Mouse (Mus musculus): ENCODE data around the gene Proca1. TPM values are rescaled to one million over a fixed set of nuclear protein-coding genes. Genes with fewer than 3 reads are reported as not detected.

The Proca1 gene
- 0.10 and 0.15 TPM in 2 replicates for total RNA-seq (2015)
- total RNA-seq (2017), result not detected in 2 replicates

DNA sequence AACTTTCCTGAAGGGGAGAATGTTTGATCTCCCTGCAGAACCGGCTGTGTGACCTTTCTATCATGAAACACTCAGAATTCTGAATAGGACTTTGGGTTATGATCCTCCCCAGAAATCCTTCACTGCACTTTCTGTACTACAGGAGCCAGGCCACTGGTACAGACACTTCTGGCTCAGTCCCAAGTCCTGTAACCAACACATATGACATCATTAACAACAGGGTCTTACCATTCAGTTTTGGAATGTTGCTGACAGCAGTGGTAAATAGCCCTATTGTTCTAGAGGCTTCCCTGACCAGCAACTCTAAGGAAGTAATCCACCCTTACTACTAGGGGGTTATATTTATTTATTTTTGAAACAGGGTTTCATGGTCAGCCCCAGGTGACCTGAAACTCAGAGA, at the start of gene Proca1:
Gene Proca1 (plus strand): TSS at position 280 of the 400 bp plus-strand sequence.
- ATAC-seq (replicated peaks; ENCODE audit: poor library complexity), result no peak

DNA sequence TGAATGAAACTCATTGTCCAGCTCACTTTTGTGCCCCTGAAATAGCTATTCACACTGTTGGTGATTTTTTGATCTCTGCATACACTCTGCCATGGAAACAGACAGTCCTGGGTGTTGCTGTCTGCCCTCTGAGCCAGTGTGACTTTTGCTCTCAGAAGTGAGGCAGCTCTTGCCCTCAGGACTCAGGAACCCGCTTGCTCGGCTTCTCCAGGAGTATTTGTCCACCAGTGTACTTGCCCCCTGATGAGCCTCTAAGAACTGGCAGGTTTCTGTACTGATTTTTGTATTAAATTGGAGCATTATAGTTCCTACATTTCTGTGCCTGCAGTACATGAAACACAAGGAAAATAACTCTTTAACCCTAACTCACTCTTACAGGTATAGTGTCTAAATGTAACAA, 49.7 kb upstream of the Proca1 start:
- no peak for ATAC-seq (replicated peaks; ENCODE audit: poor library complexity)

DNA sequence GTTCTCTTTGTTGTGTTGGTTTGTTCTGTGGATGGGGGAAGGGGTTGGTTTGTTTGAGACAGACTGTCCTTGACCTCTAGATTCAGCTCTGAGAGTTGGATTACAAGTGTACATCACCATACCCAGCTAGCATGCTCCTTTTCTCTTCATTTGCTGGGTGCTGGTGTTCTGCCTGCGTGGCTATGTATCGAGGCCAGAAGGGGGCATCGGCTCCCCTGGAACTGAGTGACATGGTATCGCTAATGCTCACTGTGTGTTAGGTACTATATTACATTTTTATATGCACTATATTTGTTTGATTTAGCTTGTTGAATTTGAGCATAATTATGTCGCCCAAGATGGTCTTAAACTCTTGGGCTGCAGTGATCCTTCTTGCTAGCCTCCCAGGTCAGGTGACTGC, 47.0 kb upstream of the Proca1 start:
- ATAC-seq (replicated peaks; ENCODE audit: poor library complexity), result no peak

DNA sequence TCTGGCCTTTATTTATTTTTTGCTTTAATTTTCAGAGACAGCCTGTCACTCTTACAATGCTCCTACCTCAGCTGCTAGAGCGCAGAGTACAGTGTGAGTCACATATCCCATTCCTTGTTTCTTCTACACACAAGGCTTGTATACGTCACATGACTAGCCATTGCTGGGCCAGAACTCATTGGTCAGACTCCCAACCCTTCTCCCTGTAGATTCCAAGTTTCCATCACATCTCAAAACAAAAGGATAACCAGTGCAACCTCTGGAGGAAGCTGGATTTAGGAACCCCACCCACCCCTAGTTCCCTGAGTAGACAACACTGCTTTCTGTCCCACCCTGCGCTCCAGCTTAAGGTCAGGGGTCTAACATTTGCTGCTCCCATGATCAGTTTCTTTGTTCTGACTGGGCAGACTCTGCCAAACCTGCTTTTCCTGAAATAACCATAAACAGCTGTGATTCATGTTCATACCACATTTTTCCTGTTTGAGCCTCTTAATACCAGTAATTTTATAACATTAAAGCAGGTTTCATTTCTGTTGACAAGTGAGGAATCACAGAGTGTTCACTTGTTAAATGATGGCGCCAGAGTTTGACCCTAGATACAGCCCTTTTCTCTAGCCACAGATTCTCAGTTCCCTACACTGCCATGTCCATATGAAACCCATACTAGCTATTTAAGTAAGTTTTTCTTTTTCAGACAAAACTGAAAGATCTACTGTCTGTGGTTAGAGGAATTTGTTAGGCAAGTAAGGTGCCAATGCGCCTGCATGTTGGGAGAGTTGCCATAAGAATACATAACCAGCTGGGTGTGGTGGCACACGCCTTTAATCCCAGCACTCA, 46.3 kb upstream of the Proca1 start:
- no peak for ATAC-seq (replicated peaks; ENCODE audit: poor library complexity)

DNA sequence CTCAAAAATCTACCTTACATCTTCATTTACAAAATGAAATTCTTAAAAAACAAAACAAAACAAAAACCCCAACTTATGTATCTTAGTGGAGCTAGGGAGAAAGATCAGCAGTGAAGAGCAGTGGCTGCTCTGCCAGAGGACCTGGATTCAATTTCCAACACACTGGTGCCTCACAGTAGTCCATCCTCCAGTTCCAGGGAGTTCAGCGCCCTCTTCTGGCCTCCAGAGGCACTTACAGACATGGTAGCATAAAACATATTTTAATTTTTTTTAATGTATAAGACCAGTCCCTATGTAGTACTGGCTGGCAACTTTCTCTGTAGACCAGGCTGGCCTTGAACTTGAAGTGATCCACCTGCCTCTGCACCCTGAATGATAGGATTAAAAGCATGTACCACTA, 42.0 kb upstream of the Proca1 start:
- ATAC-seq (replicated peaks; ENCODE audit: poor library complexity), result peak; percentile 86

DNA sequence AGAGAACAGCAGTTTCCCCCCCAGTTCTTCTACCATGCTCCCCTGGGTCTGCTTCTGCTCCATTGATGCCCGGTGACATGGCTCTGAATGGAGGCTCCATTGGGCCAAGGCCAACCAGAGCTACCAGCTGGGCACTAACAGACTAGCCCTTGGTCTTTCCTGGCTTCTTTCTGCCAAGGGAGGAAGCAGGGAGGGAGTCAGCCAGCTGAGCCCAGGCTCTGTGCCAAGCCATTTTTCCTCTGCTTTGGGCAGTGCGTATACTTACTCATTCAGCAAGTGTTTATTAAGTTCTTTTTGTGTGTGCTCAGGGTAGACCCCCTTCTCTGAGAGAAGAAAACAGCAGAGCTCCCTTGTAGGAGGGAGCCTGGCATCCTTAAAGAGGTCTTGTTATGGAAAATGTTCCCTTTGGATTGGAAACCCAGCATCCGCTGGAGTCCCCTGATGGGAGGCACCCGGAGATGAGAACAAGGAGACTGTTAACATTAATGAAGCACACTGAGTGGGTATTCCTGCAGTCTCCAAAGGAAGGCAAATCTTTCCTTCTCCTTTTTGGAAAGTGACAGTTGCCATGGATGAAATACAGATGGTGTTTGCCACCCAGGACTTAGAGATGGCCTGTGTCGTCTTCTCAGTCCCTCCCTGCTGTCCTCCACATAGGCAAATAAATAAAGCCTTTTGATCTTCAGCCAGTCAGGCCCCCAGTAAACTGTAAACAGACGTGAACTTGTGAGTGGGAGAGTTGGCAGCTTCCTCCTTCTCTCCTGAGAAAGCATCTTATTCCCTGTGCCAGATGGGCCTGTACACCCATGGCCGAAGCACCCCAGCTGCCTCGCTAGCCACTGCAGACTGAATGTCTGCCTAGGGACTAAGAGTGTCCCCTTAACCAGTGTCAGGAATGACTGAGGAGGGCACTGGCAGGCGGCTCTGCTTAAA, 40.6 kb upstream of the Proca1 start:
- ATAC-seq (replicated peaks; ENCODE audit: poor library complexity), result no peak

DNA sequence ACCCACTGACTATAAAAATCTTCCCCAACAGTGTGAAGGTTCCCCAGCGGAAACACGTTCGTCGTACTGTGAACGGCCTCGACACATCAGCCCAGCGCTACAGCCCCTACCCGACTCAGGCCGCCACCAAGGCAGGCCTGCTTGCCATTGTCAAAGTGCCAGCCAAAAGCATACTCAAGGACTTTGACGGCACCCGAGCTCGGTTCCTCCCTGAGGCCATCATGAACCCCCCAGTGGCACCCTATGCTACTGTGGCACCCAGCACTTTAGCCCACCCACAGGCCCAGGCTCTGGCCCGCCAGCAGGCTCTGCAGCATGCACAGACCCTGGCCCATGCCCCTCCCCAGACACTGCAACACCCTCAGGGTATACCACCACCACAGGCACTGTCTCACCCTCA, 39.4 kb upstream of the Proca1 start:
- no peak for ATAC-seq (replicated peaks; ENCODE audit: poor library complexity)

DNA sequence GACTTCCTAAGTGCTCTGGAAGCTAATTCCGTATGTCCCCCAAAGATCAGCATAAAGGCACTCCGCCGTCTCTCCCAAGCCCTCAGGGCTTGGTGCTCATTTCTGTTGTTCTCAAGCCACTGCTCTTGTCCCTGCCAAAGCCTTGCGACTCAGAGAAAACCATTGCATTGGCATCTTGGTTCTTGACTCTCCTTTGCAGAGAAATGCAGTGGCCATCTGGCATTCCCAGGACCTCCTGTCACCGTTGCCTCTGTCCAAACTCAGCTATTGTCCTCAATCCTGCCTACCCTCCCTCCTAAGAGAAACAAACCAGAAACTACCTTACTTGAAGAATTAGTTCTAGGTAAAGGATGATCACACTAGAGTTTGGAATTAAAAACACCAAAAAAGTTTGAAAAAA, 37.5 kb upstream of the Proca1 start:
- no peak for ATAC-seq (replicated peaks; ENCODE audit: poor library complexity)

DNA sequence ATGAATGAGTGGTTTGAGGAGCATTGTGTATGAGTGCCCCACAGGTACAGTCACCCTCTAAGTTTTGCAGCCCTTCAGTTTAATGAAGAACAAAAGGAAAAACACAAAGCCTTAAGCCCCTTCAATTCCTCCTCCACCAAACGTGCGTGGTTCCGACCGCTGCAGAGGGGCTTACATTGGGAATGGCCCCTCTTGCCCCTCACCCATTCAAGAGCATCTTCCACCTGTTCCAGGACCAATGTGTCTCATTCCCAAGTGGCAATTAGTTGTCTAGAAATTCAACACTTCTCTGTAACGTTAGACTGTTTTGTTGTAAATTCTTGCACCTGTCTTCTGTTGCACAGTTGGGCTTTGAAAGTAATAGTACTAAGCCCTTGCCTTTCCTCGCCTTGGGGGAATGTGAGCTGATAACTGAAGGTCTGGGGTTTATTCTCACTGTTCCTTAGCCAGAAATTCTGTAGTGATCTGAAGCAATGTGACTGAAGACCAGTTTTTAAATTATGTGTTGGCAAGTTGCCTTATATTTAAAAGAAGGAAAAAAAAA, 37.0 kb upstream of the Proca1 start:
- ATAC-seq (replicated peaks; ENCODE audit: poor library complexity), result no peak

DNA sequence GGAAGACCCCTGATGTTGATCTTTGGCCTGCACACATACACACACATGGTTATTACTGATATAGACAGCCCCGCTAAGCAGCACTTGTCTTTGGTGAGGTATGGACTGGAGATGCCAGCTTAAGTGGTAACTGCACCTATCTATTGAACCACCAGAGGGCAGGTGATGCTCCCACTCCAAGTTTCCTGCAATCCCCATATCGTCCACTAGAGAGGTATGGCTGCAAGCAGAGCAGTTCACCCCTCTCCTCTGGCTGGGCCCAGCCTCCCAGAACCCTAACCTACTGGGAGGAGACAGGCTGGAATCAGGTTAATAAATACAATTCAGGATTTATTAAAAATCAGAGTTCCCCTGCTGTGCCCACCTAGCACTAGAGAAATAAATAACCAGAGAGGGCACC, 34.1 kb upstream of the Proca1 start:
- ATAC-seq (replicated peaks; ENCODE audit: poor library complexity), result peak; percentile 99

DNA sequence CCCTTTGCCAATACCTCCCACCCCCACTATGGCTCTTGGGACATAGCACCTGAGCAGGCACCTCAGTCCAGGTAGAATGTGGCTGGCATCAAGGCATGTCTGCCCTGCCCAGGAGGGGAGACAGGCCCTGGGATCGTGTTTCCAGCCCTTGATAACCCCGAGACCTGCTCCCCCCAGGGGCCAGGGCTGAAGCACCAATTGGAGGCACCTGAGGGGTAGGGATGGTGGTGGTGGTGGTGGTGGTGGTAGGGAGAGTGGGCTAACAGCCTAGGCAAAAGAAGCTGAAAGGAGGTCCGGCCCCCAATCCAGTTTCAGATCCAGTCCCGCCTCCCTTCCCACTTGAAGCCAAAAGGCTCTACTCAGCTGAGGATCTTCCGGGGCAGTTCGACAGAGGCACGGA, 33.6 kb upstream of the Proca1 start:
- ATAC-seq (replicated peaks; ENCODE audit: poor library complexity), result no peak

DNA sequence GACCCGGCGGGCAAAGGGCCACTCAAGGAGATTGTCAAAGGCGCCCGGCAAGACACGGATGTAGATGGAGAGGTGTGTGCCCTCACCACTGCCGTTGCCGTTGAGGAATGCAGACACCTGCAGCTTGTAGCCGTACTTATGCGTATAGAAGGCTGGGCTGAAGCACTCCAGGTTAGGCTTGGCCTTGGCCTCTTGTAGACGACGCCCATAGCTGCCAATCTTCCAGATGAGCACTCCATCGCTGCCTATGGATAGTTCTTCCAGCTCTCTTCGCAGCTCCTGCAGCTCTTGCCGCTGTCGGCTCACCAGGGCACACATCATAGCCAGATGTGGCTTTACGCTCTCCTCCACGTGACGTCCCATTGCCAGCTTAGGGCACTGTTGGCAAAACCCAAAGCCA, 33.0 kb upstream of the Proca1 start:
- no peak for ATAC-seq (replicated peaks; ENCODE audit: poor library complexity)

DNA sequence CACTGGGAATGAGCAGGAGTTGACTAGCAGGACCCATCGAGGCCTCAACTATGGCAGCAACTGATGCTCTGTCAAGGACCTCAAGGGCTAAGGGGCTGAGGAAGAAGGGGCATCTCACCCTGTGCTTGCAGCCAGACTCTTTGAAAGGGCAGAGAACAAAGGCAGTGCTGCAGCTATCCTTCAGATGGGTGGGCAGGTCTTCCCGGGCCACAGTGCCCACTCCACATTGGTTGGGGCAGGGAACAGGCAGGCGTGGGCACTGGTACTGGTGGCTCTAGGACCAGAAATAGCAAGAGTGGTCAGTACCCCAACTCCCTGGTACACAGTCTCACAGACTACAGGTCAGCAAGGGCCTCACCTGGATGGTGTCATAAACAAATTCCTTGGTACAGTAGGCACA, 32.5 kb upstream of the Proca1 start:
- no peak for ATAC-seq (replicated peaks; ENCODE audit: poor library complexity)

DNA sequence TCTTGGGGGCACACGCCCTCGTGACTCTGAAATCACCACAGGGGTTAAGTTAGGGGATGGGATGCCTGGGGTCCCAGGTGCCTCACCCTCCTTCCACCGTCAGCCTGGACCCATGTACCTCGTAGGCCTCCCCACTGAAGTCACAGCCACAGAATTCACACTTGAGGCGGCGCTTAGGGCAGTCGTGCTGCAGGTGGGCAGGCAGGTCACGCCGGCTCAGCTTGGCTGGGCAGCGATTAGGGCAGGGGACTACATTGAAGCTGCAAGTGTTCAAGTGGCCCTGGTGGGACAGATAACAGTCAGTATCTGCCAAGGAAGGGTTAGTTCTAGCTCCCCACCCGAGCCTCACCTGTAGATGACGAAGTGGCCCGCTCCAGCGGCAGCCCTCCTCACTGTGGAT, 32.0 kb upstream of the Proca1 start:
- ATAC-seq (replicated peaks; ENCODE audit: poor library complexity), result no peak

DNA sequence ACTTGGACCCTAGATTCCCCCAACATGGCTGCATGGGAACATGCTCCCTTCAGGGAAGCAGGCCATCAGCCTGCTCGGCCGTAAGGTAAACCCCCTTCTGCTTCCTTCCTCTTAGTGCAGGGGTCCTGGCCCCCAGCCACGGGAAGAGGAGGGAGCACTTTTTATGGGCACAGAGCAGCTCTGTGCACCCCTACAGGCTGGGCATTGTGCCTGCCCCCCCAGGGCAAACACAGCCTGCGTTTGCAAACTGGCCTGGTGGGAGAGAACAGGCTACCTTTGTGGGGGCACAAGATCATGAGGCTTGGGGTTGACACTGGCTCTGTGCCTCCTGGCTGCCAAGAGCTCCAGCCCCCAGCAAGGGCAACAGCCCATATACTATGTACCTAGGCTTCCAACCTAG, 31.2 kb upstream of the Proca1 start:
- no peak for ATAC-seq (replicated peaks; ENCODE audit: poor library complexity)

DNA sequence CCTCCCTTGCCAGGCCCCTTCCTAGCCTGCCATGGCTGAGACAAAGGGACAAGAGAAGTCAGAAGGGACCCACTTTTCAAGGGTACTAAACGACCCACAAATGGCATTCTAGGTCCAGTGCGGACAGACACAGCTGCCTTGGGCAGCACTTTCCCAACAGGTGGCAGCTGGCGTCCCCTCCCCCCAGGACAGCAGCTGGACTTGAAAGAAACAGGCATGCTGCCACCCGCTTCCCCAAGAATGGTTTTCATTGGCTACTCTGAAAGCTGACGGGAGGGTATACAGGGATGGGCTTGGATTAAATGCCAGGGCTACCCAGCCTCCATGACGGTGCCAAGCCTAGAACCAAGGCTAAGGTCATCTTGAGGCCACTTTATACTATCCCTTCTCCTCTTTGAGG, 30.7 kb upstream of the Proca1 start:
- ATAC-seq (replicated peaks; ENCODE audit: poor library complexity), result no peak

DNA sequence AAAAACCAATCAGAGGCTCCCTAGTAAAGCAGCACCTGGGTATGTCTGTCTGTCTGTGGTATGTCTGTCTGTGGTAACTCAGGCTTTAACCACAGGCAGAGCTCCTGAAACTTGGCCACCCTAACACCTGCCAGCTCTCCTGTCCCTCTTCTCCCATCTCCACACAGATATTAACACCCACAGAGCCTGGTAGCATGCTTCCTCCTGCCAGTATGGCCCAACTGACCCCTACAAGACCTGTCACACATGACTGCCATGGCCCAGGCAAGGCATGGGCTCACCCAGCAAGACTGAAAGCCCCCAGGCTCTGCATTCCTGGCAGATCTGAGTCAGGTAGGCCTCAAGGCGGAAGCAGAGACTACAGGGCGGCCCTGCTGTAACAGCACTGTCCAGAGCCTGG, 30.1 kb upstream of the Proca1 start:
- no peak for ATAC-seq (replicated peaks; ENCODE audit: poor library complexity)

DNA sequence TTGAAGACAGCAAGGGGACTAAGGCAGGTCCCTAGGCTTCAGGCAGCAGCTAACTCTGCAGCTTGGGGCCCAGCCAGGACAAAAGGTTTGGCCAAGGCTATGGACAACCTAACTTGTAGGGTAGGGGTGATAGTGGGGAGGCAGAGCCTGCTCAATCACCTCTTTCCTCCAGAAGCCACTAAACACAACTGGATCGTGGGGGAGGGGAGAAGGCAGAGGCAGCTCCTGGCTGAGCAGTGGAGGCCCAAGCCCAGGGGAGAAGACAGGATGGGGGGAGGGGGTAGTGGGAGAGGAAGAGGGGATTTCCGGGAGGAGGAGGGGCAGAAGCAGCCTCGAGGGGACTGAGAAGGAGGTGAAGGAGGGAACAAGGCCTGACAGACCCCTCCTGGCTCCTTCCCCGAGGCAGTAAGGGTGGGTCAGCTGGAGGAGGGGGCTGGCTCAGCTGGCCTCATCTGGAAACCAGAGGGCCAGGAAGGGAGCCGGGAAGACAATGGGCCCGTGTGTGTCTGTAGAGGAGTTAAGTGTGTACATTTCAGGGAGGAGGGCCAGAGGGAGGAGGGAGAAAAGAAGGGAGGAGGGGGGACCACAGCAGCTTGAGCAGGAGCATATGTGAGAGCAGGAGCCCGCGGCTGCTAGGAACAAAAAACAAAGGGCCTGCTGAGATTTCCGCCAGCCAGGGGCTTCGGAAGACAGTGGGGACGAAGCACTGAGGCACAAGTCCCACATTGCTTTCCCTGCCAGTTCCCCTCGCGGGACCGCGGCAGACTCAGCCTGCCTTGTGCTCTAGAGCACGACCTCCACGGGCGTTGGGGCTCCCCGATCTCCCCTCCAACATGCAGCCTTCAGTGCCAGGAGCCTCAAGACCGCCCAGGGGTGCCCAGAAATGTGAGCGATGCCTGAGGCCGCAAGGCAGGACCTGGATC, 29.2 kb upstream of the Proca1 start:
- ATAC-seq (replicated peaks; ENCODE audit: poor library complexity), result no peak

DNA sequence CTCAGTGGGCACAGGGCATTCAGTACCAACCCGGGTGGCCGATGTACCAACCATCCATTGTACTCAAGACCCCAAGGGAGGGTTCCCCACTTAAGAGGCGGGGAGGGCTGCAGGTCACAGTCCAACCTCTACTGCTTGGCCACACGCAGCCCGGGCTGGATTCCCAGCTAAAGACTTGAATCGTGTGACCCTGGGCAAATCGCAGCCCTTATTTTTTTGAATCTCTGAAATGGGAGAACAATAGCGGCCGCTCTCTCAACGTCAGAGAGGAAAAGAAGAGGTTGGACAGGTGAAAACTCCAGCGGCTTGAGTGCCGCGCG, 28.6 kb upstream of the Proca1 start:
- no peak for ATAC-seq (replicated peaks; ENCODE audit: poor library complexity)

DNA sequence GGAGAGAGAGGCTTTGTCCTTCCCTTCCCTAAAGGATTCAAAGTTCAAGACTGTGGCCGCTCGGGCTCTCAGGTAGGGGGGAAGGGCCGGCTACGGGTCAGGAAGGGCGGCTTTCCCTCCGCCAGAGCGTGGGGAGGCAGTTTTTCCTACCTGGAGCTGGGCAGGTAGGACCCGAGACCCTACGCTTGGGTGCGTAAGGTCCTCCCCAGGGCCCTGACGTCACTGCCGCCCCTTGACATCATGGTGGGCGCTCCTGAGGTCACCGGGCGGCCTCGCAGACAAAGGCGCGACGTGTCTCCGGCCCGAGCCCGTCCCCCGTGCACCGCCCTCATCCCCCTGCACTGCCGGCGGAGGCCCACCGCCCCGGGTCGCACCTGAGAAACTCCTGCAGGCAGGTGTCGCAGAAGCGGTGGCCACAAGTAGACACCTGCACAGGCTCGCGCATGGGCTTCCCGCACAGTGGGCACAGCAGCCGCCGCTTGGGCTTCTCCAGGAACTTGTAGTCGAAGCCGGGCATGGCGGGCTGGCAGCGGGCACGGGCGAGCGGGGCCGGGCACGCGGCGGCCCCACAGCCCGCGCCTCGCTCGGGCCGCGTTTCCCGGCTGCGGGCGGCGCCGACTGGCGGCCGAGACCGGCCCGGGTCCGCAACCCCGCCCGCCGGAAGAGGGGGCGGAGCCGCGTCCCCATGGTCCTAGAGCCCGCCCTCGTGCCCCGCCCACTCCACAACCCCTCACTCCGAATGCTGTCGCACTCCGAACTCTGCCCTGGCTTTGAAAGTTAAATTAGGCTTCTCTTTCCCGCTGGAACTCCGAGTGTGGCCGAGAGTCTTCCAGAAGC, 28.1 kb upstream of the Proca1 start, which contains the start of gene Traf4:
Gene Traf4 (minus strand): TSS at position 666 of the 837 bp plus-strand sequence.
- ATAC-seq (replicated peaks; ENCODE audit: poor library complexity), result peak; percentile 52
